In the genomic region with DNA sequence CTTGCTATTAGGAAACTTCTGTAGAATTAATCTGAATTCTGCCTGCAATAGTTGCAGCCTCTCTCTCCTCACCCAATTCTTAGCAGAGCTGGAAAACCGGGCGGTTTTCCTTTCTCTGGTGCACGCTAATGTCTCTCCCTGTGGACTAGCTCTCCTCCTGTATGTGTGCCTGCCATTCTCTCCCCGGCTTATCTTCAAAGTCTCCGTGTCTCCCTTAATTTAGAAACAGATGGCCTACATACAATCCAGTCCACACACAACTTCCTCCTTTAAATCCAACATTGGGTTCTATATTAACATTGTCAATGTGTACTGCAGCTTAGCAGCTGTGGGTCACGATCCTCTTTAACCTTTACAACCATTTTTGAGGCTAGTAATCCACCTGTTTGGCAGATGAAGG, we compare ENCODE assay signal across 30 mouse cellular contexts.
DNase-seq lines count a peak whose midpoint lies in the region; ATAC-seq and TF ChIP-seq lines count a peak whose summit lies in the region.
"Had no signal": no experiment of that assay in that cellular context is flagged by ENCODE, and none has a peak within 500 bp of the region (broad histone marks: within the 10 kb centered on the region; RNA-seq: fewer than 3 reads in every experiment).

No protein-coding gene starts in this region.

- no peaks in the 10 kb centered on the region for H3K27me3 ChIP-seq in limb, embryonic 11.5 days (ENCODE audit: control insufficient read depth, insufficient read depth, low read length)
- H3K27me3 ChIP-seq in limb, embryonic 10.5 days (ENCODE audit: low read depth, poor library complexity, severe bottlenecking): peaks cover 39% of the 10 kb centered on the region
- H3K27me3 ChIP-seq in limb, embryonic 12.5 days: peaks cover 13% of the 10 kb centered on the region
- H3K27me3 ChIP-seq in stomach, postnatal 0 days (ENCODE audit: control insufficient read depth, insufficient read depth, low read length): no peaks in the 10 kb centered on the region
- H3K27me3 ChIP-seq: hindbrain, embryonic 15.5 days; lung, embryonic 15.5 days; stomach, embryonic 15.5 days had no signal

- no peak overlapping the region for H3K27ac ChIP-seq in limb, embryonic 11.5 days (replicated peaks; ENCODE audit: low read depth, low read length)
- H3K27ac ChIP-seq in limb, embryonic 10.5 days: no peak overlapping the region
- 0 out of 2 replicates have a peak overlapping the region, but pooled peaks have one; percentile 16 for H3K27ac ChIP-seq in cortical plate, adult 2 months (ENCODE audit: insufficient read depth, low read length)
- H3K27ac ChIP-seq in limb, embryonic 12.5 days: no peak overlapping the region
- H3K27ac ChIP-seq in stomach, postnatal 0 days (replicated peaks): no peak overlapping the region
- H3K27ac ChIP-seq: heart, embryonic 10.5 days; heart, embryonic 15.5 days; kidney, embryonic 15.5 days; limb, embryonic 13.5 days; lung, embryonic 15.5 days; midbrain, embryonic 10.5 days; stomach, embryonic 15.5 days had no signal

- no peaks in the 10 kb centered on the region for H3K9me3 ChIP-seq in limb, embryonic 11.5 days (ENCODE audit: control insufficient read depth, low read length)
- no peaks in the 10 kb centered on the region for H3K9me3 ChIP-seq in limb, embryonic 10.5 days (replicated peaks)
- H3K9me3 ChIP-seq in limb, embryonic 12.5 days: no peaks in the 10 kb centered on the region
- no peaks in the 10 kb centered on the region for H3K9me3 ChIP-seq in stomach, postnatal 0 days (ENCODE audit: control insufficient read depth, low read length)
- H3K9me3 ChIP-seq: heart, embryonic 10.5 days; heart, embryonic 15.5 days; hindbrain, embryonic 15.5 days; kidney, embryonic 15.5 days; limb, embryonic 13.5 days; lung, embryonic 15.5 days; midbrain, embryonic 10.5 days; stomach, embryonic 15.5 days had no signal

- no peaks in the 10 kb centered on the region for H3K36me3 ChIP-seq in limb, embryonic 11.5 days (ENCODE audit: control insufficient read depth, insufficient read depth, low read length)
- H3K36me3 ChIP-seq in limb, embryonic 10.5 days: no peaks in the 10 kb centered on the region
- no peaks in the 10 kb centered on the region for H3K36me3 ChIP-seq in limb, embryonic 12.5 days
- no peaks in the 10 kb centered on the region for H3K36me3 ChIP-seq in stomach, postnatal 0 days (ENCODE audit: control insufficient read depth, insufficient read depth, low read length)
- H3K36me3 ChIP-seq: heart, embryonic 10.5 days; heart, embryonic 15.5 days; kidney, embryonic 15.5 days; limb, embryonic 13.5 days; lung, embryonic 15.5 days; stomach, embryonic 15.5 days had no signal

- ATAC-seq in frontal cortex, adult (ENCODE audit: low TSS enrichment): peak; percentile 40
- ATAC-seq in limb, embryonic 11.5 days (ENCODE audit: insufficient number of reproducible peaks, low FRiP score, low TSS enrichment, low read depth): 0 out of 2 replicates have a peak, but pooled peaks have one; percentile 39
- ATAC-seq in limb, embryonic 12.5 days (ENCODE audit: insufficient number of reproducible peaks, insufficient read depth, low FRiP score, low TSS enrichment, low read depth): 0 out of 2 replicates have a peak, but pooled peaks have one; percentile 9
- ATAC-seq in stomach, postnatal 0 days (ENCODE audit: low FRiP score, low TSS enrichment): no peak
- ATAC-seq: forebrain, embryonic 16.5 days; midbrain, embryonic 16.5 days had no signal

- no peak for TF ChIP-seq POLR2A in cortical plate, adult 2 months (IDR thresholded peaks at IDR 0.05; ENCODE audit: extremely low read depth, insufficient read depth, low read length)

- 30% methylated on average over 6 of the region's 6 CpGs for WGBS in limb, embryonic 11.5 days
- 51% methylated on average over 6 of the region's 6 CpGs for WGBS in limb, embryonic 10.5 days
- WGBS in limb, embryonic 12.5 days: 32% methylated on average over 6 of the region's 6 CpGs
- 54% methylated on average over 6 of the region's 6 CpGs for WGBS in stomach, postnatal 0 days

- H3K4me1 ChIP-seq in limb, embryonic 11.5 days (ENCODE audit: control insufficient read depth, insufficient read depth, low read length): peaks cover 15% of the 10 kb centered on the region
- peaks cover 46% of the 10 kb centered on the region for H3K4me1 ChIP-seq in limb, embryonic 10.5 days
- H3K4me1 ChIP-seq in cortical plate, adult 2 months (ENCODE audit: control insufficient read depth, insufficient read depth, low read length): peaks cover 18% of the 10 kb centered on the region
- peaks cover 28% of the 10 kb centered on the region for H3K4me1 ChIP-seq in limb, embryonic 12.5 days (replicated peaks)
- no peaks in the 10 kb centered on the region for H3K4me1 ChIP-seq in stomach, postnatal 0 days (replicated peaks; ENCODE audit: control insufficient read depth, insufficient read depth)
- H3K4me1 ChIP-seq: lung, embryonic 15.5 days had no signal

- no peak overlapping the region for H3K4me3 ChIP-seq in limb, embryonic 11.5 days (ENCODE audit: low read depth, low read length)
- no peak overlapping the region for H3K4me3 ChIP-seq in limb, embryonic 10.5 days
- no peak overlapping the region for H3K4me3 ChIP-seq in cortical plate, adult 2 months (ENCODE audit: insufficient read depth, low read length)
- no peak overlapping the region for H3K4me3 ChIP-seq in limb, embryonic 12.5 days (replicated peaks)
- no peak overlapping the region for H3K4me3 ChIP-seq in stomach, postnatal 0 days (ENCODE audit: low read depth, low read length)
- H3K4me3 ChIP-seq: heart, embryonic 10.5 days; heart, embryonic 15.5 days; hindbrain, embryonic 15.5 days; kidney, embryonic 15.5 days; limb, embryonic 13.5 days; lung, embryonic 15.5 days; midbrain, embryonic 10.5 days; myocyte; stomach, embryonic 15.5 days had no signal

- DNase-seq in frontal cortex, postnatal 25 days (ENCODE audit: low spot score in 2 of 2): no peak
- DNase-seq in limb, embryonic 11.5 days (ENCODE audit: low spot score): no peak
- no peak for DNase-seq in limb, embryonic 10.5 days (ENCODE audit: low spot score)
- no peak for DNase-seq in right cerebral cortex, adult 18-20 months
- no peak for DNase-seq in stomach, postnatal 0 days (ENCODE audit: low spot score)
- DNase-seq: adrenal gland, postnatal 36 days; cerebellum, adult 9-10 months; cerebellum, postnatal 36 days; gastrocnemius, postnatal 14 days; heart, adult 11 months; kidney, adult 18-20 months; kidney, postnatal 25 days; right cerebral cortex, postnatal 14 days; thymus, adult 18-20 months; thymus, postnatal 25 days had no signal

- TF ChIP-seq CTCF in cortical plate, adult 2 months (IDR thresholded peaks at IDR 0.05; ENCODE audit: extremely low read depth, insufficient read depth, low read length): no peak
- TF ChIP-seq CTCF in stomach, postnatal 0 days (IDR thresholded peaks at IDR 0.05; ENCODE audit: low read depth): no peak

- H3K4me2 ChIP-seq in limb, embryonic 11.5 days (ENCODE audit: low read depth, severe bottlenecking): no peak overlapping the region
- H3K4me2 ChIP-seq in limb, embryonic 12.5 days: no peak overlapping the region
- H3K4me2 ChIP-seq in stomach, postnatal 0 days (replicated peaks; ENCODE audit: low read depth): no peak overlapping the region
- H3K4me2 ChIP-seq: heart, embryonic 15.5 days; hindbrain, embryonic 15.5 days; kidney, embryonic 15.5 days; limb, embryonic 13.5 days; liver, embryonic 11.5 days; lung, embryonic 15.5 days; stomach, embryonic 15.5 days had no signal

- no peak overlapping the region for H3K9ac ChIP-seq in limb, embryonic 11.5 days (ENCODE audit: low read length)
- no peak overlapping the region for H3K9ac ChIP-seq in limb, embryonic 12.5 days (replicated peaks)
- H3K9ac ChIP-seq in stomach, postnatal 0 days (ENCODE audit: low read length): no peak overlapping the region
- H3K9ac ChIP-seq: heart, embryonic 15.5 days; hindbrain, embryonic 15.5 days; kidney, embryonic 15.5 days; limb, embryonic 13.5 days; lung, embryonic 15.5 days; stomach, embryonic 15.5 days had no signal

- no peak for TF ChIP-seq EP300 in stomach, postnatal 0 days (optimal IDR thresholded peaks at IDR 0.05)
